8 mouse cellular contexts compared by ENCODE assay signal in genomic region chr3:105151475-105152157, GRCm38 (mm10).
DNase-seq lines count a peak whose midpoint lies in the region; ATAC-seq and TF ChIP-seq lines count a peak whose summit lies in the region.

No protein-coding gene starts in this region.

- no peaks in the 10 kb centered on the region for H3K36me3 ChIP-seq in embryonic facial prominence, embryonic 14.5 days (ENCODE audit: control insufficient read depth, insufficient read depth, low read length)
- H3K36me3 ChIP-seq in hindbrain, embryonic 13.5 days, result no peaks in the 10 kb centered on the region
- H3K36me3 ChIP-seq in midbrain, embryonic 15.5 days (replicated peaks), result no peaks in the 10 kb centered on the region

- no peaks in the 10 kb centered on the region for H3K4me1 ChIP-seq in embryonic facial prominence, embryonic 14.5 days (ENCODE audit: control insufficient read depth, insufficient read depth, low read length)
- peaks cover 16% of the 10 kb centered on the region for H3K4me1 ChIP-seq in hindbrain, embryonic 13.5 days (replicated peaks)
- H3K4me1 ChIP-seq in midbrain, embryonic 15.5 days, result peaks cover 10% of the 10 kb centered on the region

- 0 out of 2 replicates have a peak, but pooled peaks cover 5% of the 10 kb centered on the region for H3K9me3 ChIP-seq in embryonic facial prominence, embryonic 14.5 days (ENCODE audit: control insufficient read depth, low read length)
- H3K9me3 ChIP-seq in hindbrain, embryonic 13.5 days, result no peaks in the 10 kb centered on the region
- H3K9me3 ChIP-seq in midbrain, embryonic 15.5 days, result no peaks in the 10 kb centered on the region

- no peak overlapping the region for H3K9ac ChIP-seq in embryonic facial prominence, embryonic 14.5 days (ENCODE audit: low read depth, low read length)
- no peak overlapping the region for H3K9ac ChIP-seq in hindbrain, embryonic 13.5 days
- no peak overlapping the region for H3K9ac ChIP-seq in midbrain, embryonic 15.5 days

- no peak overlapping the region for H3K4me2 ChIP-seq in embryonic facial prominence, embryonic 14.5 days (ENCODE audit: low read depth, low read length)
- no peak overlapping the region for H3K4me2 ChIP-seq in hindbrain, embryonic 13.5 days
- H3K4me2 ChIP-seq in midbrain, embryonic 15.5 days, result no peak overlapping the region

- 16% methylated on average over 11 of the region's 11 CpGs for WGBS in embryonic facial prominence, embryonic 14.5 days
- 20% methylated on average over 11 of the region's 11 CpGs for WGBS in hindbrain, embryonic 13.5 days
- WGBS in midbrain, embryonic 15.5 days, result 18% methylated on average over 11 of the region's 11 CpGs

- no peak overlapping the region; the same call in 1 of the 2 replicates for H3K27ac ChIP-seq in embryonic facial prominence, embryonic 14.5 days (replicated peaks; ENCODE audit: low read depth, low read length)
- no peak overlapping the region for H3K27ac ChIP-seq in hindbrain, embryonic 13.5 days
- no peak overlapping the region for H3K27ac ChIP-seq in left cerebral cortex, adult 2 months
- H3K27ac ChIP-seq in midbrain, embryonic 15.5 days, result no peak overlapping the region; the same call in 1 of the 2 replicates

- peak; percentile 83 for ATAC-seq in embryonic facial prominence, embryonic 14.5 days (ENCODE audit: low read depth)
- peak; percentile 61 for ATAC-seq in hindbrain, embryonic 13.5 days (ENCODE audit: low FRiP score)
- ATAC-seq in midbrain, embryonic 15.5 days (replicated peaks), result peak; percentile 86
- no peak for ATAC-seq in inflammation-experienced regulatory T-cells, adult 6 months

- peak; percentile 69 for TF ChIP-seq CTCF in left cerebral cortex, adult 2 months (IDR thresholded peaks at IDR 0.05)

- intact Hi-C loops in left cerebral cortex, adult 2 months (cut with DNase I), result no loop called here

- no peak overlapping the region for H3K4me3 ChIP-seq in embryonic facial prominence, embryonic 14.5 days (ENCODE audit: low read depth, low read length)
- no peak overlapping the region for H3K4me3 ChIP-seq in hindbrain, embryonic 13.5 days
- no peak overlapping the region for H3K4me3 ChIP-seq in left cerebral cortex, adult 2 months
- H3K4me3 ChIP-seq in midbrain, embryonic 15.5 days, result no peak overlapping the region

- no peaks in the 10 kb centered on the region for H3K27me3 ChIP-seq in embryonic facial prominence, embryonic 14.5 days (replicated peaks; ENCODE audit: control insufficient read depth, insufficient read depth, low read length)
- no peaks in the 10 kb centered on the region for H3K27me3 ChIP-seq in hindbrain, embryonic 13.5 days
- H3K27me3 ChIP-seq in midbrain, embryonic 15.5 days (replicated peaks), result no peaks in the 10 kb centered on the region

- DNase-seq in 3T3-L1 (ENCODE audit: low read depth, low spot score), result peak; percentile 25
- peak; percentile 31 for DNase-seq in Muller cell, postnatal 12 days (ENCODE audit: inconsistent ontology term)
- DNase-seq in embryonic facial prominence, embryonic 14.5 days (ENCODE audit: low spot score), result peak; percentile 59
- DNase-seq in left cerebral cortex, adult 2 months (ENCODE audit: extremely low spot score in 1 of 2, low spot score in 2 of 2), result peak; percentile 45 to 58
- DNase-seq in testis, postnatal 10 days (ENCODE audit: low spot score), result peak; percentile 78

Comparison
In these comparisons a context has a peak if more than half of its experiments do, and no peak if none do; other contexts are left out.
1. DNase-seq: peak in every context shown above with its lines; median percentile 78 in testis, postnatal 10 days; 59 in embryonic facial prominence, embryonic 14.5 days; 52 in left cerebral cortex, adult 2 months; 31 in Muller cell, postnatal 12 days; 25 in 3T3-L1.